Mouse (Mus musculus): ENCODE measurements around the gene Olfr958.

Gene Olfr958

DNA sequence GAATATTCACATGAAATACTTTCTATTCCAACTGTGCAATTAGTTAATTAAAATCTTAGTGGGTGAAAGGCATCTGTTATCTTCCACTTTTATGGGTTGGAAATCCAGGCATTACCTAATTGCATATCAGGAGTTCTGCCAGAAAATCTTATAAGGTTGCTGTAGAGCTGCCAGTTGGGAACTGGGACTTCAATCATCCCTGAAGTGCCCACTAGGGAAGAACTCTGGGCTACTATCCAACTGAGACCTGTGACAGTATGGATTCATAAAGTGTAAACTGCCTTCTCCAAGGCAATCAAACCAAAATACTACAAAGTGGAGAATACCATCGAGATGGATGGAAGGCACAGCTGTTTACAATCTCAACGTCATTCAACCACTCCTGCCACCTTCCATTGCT, at the start of gene Olfr958:
Gene Olfr958 (minus strand): TSS at position 109 of the 400 bp plus-strand sequence.
- DNase-seq (ENCODE audit: low spot score): no peak

DNA sequence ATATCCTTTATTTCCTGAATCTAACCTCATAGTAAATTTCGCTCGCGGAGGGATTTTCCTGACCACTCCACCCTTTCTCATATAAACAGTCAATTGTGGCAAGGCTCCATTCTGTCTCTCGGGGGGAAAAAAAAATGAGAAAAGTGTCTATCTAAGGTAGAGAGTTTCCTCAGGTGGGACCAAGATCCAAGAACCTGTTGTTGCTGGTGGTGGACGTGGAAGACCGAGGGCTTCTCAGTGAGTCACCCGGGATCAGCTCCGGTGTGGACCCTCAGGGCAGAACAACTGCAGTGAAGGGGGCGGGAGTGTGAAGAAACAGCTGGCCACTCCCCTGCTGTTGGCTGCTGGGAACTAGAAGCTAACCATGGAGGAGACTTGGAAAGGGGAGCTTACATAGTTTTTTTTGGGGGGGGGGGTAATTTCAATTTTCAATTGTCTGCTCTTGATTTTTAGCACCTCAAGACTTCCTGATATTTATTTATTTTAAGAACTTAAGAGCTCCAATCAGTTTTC, 49.5 kb upstream of the Olfr958 start:
- no peak for DNase-seq (ENCODE audit: low spot score)

DNA sequence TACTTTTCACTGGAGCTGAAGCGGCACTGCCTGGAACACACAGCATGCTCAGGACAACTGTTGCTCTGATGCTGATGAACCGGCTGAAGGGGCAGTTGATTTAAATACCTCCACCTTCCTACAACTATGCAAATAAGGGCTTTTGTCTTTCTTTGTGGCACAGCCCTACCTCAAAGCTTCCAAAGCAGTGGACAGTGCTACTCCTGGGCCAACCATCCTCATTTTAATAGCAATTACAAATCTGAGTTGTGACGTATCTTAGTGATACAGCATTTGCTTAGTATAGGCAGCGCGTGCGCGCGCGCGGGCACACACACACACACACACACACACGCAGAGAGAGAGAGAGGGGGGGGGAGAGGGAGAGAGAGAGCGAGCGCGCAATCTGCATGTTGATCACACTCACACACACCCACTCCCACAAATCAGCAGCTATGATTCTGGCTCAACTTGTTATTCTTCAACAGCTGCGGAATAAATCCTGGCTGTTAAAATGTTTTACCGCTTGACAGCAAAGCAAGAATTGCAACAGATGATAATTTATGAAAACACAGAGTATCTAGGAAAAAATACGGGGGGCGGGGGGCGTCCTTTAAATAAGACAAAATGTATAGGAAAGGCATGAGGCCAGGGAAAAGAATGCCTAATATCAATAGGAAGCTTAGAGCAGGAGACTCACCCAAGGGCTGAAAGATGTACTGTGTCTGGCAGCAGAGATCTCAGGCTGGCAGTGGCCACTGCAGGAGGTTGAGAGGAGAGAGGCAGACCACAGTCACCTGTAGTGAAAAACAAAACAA, 48.9 kb upstream of the Olfr958 start:
- DNase-seq (ENCODE audit: low spot score): no peak

DNA sequence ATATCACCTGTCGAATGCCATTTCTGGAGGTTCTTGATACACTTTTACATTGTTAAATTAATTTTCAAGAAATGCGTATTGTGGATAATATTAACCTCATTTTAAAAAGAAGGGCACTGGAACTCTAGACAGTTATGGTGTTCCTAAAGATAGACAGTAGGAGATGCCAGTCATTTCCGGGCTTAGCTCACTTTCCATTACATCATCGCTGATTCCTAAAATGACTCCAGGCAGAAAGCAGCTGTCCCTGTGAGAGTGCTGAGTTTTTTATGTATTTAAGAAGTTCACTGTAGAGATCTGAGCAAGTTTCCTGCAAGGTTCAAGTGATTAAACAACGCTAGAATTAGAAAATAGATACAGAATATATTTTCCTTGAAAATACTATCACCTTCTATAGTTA, 23.2 kb upstream of the Olfr958 start:
- no peak for DNase-seq (ENCODE audit: low spot score)

DNA sequence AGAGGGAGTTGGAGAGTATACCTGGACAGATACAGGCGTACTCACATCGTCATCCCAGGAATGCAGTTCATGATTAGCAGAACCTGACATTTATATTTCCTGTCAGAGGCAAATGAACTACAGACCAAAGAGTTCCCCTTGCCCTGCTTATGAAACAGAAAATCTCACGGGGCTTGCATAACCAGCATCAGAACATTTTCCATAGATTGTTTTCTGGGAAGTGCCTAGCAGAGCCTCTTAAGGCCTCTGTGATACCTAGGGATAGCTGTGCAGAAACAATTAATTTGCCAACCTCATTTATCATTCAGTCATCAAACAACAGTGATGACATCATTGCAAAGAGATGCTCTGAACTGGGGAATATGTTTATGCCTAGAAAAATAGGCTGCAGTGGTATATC, 21.6 kb upstream of the Olfr958 start, which contains the start of gene Olfr959:
Gene Olfr959 (minus strand): TSS at position 101 of the 400 bp plus-strand sequence.
- DNase-seq (ENCODE audit: low spot score): no peak

DNA sequence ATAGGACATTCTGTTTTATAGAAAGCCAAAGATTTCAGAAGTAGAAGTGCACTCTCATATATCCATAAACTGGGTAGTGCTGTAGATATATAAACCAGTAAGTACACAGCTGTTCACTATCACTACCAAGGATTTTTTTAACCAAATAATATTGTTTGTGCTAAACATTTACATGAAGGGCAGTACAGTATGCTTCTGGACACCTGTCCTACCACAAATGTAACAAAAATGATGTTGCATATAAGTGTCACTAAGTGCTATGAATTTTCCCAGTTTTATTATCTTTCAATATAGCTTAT, 4.4 kb upstream of the Olfr958 start:
- DNase-seq (ENCODE audit: low spot score): no peak

DNA sequence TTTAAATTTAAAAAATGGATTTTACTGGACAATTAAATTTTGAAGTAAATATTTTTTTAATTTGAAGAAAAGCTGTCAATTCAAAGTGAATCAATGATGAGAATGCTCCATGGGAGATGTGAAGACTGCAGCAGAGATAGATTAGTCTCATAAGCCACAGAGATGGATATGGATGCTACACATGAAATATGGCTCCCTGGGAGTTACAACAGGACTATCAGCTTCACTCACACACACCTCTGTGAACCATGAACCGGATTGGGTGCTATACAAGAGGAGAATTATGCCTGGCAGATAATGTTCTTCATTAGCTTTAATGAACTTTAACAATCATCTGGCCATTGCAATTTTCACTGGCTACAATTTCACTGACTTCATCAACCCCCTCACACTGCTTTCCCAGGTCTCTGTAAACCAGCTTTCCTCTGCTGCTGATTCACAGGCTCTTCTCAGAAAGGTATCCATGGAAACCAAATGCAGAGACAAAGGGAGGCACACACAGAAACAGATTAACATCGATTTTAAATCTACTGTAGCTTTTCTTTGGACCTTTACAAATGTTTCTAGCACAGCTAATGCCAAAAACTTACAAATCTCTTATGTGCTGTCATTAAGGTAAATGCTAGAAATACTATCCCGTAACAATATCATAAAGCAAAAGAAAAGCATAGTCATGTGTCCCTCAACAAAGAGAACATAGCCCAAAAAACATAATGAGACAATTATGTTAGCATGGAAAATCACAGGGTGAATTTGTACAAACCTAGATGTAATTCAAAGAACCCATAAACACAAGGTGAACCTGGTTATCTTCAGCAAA, 3.9 kb upstream of the Olfr958 start:
- no peak for DNase-seq (ENCODE audit: low spot score)

DNA sequence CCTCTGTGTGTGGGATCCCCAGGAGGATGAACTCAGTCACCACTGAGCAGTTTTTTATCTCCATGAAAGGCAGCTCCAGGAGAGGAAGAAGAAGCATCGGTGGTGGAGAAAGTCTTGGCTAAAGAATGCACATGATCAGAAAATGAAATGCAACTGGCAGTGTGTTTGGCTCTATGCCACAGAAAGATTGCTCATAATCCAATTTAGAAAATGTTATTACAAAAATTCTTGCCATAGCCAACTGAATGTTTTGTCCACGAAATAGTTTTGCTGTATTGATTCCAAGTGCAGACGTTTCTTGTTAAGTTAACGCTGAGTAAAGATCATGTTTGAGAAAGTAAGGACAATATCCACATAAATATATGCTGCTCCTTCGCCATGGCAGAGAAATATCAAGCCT, 3.0 kb downstream of the Olfr958 start:
- no peak for DNase-seq (ENCODE audit: low spot score)

DNA sequence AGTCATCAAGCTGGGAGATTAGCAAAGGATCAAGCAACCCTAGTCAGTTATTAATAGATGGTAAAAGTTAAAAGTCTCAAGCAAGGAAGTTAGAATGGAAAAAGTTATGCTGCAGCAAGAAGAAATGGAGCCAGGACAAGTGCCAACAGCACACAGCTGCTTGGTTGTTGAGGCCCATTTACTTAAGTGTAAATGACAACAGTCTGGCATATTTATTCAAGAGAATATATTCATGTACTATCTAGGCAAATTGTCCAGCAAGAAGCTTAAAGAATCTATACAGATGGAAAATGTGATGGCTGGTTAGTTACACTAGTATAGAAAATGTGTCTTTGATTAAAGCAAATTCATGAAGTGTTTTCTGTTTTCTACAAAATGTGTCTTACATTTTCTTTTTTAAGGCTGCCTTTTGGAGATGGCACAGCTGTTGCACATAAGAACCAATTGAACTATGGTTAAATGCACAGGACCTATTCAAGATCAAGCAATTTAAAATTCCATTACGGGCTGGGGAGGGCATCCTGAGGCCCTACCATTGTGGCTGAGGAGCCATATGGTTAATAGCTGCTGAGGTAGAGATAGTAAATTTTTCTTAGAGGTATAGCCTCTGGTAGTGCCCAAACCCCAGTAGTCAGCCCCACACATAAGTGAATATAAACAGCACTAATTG, 30.1 kb downstream of the Olfr958 start:
- DNase-seq (ENCODE audit: low spot score): no peak

DNA sequence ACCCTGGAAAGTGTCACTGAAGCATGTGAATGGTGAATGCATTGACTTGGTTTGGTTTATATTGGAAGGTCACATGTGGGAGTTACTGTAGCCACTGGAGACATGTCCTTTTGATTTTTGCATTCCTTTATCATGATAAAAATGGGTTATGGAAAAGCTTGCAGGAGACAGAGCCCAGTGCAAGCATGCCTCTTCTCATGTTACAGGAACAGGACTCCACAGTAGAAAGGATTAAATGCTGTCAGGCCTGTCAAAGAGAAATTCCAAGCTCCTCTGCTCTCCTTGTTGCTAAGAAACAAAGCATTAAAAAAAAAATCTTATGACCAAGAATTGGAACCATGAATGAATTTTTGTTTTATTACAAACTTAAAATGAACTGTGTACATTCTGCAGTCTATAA, 35.3 kb downstream of the Olfr958 start:
- no peak for DNase-seq (ENCODE audit: low spot score)

DNA sequence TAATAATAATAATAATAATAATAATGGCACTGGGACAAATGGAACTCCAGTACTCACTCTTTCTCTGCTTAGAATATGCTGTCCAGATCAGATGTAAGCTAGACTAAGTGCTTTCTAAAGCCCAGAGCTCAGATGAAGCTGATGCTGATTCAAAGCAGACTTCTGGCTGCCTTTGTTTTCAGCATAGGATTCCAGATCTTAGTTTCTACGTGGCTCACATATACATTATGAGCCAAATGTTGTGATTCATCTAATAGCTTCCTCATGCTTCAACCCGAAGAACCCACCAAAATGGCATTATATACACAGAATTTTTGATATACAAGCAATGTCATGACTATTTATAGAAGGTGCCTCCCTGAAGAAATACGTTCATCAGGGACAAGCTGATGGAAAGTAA, 38.3 kb downstream of the Olfr958 start, which contains the start of gene Olfr957:
Gene Olfr957 (minus strand): TSS at position 279 of the 400 bp plus-strand sequence.
- DNase-seq (ENCODE audit: low spot score): no peak

DNA sequence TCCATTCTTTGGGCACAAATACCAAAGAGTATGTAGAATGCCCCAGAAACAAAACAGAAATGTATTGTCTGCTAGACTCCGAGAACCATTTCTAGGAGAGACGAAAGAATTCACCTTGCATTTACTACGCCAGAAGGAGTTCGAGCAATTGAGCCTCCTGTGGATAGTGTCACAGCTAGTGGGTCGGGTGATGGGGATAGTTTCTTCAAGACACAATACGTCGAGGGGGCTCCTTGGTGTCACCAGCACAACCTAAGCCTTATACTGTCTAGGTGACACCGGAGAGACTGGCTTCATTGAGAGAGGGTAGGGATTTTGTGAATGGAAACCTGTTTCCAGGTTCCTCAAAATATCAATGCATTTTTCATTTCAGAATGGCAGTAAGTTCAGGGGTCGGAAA, 44.4 kb downstream of the Olfr958 start:
- DNase-seq (ENCODE audit: low spot score): no peak

DNA sequence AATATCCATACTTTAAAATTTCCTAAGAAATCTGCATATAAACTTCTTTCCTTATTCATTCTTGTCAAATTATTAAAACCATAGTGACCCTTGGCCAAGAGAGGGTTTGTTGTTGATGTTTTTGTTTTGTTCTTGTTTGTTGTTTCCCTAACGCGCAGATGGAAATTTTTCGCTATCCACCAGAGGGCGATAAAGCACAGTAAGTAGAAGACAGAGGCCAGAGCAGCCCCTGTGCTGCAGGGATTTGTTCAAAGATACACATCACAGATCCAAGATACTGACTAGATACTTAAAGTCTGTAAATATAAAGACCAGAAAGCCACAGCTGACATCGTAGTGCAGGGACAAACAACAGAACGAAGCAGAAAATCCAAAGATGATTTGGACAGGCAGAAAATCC, 44.9 kb downstream of the Olfr958 start:
- no peak for DNase-seq (ENCODE audit: low spot score)

Measured in ovary, adult 18-20 months (tissue).